Mouse (Mus musculus) frontal cortex, postnatal 25 days (tissue): ENCODE measurements at regions not wholly inside any gene's neighbourhood (a gene's known extent, or its start where the extent isn't known, plus 50 kb on each side); places are given as distances from the start of the nearest gene placed in this dataset.
"Not testable (repeated sequence)": the region's sequence is repeated elsewhere in the genome, so short reads cannot be mapped to it uniquely, and the experiment has no call there.

ENCODE experiments used
- DNase-seq, 2 experiments: peaks; one replicate each; pipeline ENCODE4 v3.0.0; 2022; ENCODE audit warnings: low spot score in 2 of 2

DNA sequence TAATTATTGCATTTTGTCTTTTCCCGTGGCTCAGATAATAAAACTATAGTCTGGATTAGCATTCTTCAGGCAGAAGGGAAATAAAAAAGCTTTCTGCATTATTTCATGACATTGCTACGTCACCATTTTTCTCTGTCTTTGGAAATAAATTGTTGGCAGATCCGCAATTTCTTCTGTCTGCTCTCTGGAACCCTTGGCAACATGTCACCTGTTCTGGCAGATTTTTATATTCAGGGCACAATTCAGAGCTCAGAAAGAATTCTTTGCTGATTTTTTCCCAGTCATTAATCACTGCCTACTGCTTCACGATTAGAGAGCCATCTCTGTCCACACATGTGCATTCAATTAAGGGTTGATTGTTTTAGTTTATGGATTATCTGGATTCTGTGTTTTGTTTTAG is 460.5 kb downstream of the Cdh8 start:
- DNase-seq = no peak

DNA sequence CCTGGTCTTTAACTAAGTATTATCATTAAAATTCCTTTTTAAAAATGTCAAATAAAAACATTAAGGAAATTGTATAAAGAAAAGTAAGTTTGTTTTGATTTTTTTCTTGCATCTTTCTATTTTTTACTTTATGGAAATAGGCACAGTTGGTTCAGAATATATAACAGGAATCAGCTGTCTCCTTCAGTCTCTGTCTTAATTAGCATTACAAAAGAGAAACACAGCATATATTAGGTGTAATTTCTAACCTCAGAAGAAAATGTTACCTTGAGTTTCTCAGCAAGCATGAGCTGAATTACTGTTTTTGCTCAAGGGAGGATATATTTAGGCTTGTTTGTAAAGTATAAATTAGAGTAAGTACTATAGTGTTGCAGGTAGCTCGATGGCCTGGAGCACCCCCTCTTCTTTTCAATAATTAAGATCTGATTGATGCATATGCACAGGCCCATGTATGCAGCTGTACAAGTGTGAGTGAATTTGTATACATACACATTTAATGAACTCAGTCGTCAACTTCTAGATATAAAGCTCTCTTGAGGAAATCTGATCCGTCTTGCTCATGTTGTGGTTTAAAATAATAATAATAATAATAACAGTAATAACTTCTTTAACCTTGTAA is 503.0 kb downstream of the Cdh8 start:
- DNase-seq = no peak

DNA sequence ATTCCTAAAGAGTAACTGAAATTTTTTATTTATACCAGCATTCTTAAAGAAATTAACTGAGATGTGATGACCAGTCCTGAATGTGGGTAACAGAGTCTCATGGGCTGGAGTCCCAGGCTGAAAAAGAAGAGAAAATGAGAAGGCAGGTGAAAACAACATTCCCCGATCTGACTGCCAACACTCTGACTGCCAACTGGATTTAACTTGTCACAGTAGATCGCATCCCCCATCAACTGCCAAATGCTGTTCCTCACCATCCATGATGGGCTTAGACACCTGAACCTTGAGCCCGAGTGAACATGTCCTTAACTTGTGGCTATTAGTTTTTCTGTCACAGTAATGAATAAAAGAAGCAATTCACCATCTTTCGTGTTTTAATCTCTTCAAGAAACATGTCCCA is 522.9 kb downstream of the Cdh8 start:
- no peak for DNase-seq

DNA sequence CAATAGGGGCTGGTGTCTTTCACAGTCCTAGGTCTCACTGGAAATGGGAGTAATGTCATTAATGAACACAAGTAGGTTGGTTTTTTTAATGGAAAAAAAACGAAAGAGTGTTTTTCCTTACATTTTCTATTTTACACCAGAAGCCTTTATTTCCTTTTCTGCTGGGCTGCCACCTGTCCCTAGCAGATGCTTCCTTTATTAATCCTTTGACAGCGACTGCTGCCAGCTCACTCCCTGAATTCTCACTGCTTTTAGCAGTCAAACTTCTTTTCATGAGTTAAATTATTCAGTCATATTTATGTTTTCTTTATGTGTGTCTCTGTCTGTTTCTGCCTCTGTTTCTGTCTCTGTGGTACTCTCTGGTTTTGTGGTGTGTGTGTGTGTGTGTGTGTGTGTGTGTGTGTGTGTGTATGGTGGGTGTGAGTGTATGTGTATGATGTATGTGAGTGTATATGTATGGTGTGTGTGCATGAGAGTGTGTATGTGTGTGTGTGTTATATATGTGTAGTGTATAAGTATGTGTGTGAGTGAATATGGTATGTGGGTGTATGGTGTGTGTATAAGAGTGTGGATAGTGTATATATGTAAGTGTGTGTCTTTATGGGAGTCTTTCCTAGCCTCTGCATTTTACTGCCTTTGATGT is 554.5 kb downstream of the Cdh8 start:
- DNase-seq = no peak

DNA sequence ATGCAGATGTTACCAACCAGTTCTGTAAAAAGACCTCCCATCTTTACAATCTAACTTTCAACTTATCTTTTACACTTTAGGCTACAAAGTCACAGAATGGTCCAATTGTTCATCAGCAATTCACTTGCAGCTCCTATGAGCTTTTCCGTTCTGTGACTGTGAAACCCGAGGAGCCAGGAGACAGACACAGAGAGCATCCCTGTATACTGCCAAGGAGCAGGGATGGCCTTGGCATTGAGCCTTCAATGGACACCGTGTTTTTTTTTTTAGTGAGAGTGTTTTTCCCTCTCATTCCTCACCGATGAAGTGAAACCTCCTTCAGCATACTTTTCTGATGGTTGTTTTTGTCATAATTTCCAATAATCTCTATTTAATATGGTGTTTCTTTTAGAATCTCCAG is 555.1 kb downstream of the Cdh8 start:
- no peak for DNase-seq

DNA sequence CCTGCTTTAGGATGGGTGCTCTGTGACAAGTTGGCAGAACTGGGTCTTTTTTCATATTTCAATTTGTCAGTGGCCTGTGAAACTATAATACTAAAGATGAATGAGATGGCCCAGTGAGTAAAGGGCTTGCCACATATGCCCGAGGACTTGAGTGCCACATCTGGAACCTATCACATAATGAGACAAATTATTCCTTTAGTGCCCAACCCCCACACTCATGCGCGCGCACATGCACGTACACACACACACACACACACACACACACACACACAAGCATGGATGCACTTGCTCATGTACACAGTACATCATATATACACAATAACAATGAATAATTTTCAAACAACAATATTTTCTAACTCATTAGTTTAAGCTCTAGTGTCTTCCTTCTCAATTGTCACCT is 555.9 kb downstream of the Cdh8 start:
- no peak for DNase-seq

DNA sequence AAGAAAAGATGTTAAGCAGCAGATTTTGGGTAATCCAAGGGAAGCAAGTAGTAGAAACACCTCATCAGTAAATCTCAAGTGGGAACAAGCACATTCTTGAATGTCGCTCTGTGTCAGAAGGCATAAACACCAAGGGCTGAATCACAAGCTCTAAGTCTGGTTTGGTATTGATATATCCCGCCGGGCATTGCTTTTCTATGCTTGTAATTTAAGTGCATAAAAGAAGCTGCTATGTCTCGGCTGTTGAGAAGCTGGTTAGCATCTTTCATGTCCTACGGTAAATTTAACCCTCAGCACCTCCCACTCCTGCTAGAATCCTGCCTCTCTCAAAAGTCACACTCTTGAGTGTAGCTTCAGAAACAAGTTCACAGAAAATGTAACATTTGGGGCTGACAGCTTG is 586.8 kb downstream of the Cdh8 start:
- DNase-seq = no peak

DNA sequence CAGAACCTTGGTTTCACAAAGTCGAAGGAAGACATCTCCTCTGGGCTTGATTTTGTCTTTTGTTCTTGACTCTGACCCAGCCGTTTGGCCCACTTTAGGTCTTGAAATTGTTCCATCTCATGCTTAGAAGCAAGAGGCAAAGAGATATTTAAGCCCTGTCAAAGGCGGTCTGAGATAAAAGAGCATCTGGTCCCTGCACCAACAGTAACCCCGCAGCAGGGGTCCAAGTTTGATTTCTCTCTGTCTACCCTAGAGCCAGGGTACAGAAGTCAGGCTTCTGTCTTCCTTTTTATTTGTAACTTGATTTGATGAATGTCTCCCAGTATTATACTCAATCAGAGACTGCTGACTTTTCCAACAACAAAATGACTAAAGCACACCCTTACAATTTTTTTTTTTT is 587.3 kb downstream of the Cdh8 start:
- DNase-seq = no peak

DNA sequence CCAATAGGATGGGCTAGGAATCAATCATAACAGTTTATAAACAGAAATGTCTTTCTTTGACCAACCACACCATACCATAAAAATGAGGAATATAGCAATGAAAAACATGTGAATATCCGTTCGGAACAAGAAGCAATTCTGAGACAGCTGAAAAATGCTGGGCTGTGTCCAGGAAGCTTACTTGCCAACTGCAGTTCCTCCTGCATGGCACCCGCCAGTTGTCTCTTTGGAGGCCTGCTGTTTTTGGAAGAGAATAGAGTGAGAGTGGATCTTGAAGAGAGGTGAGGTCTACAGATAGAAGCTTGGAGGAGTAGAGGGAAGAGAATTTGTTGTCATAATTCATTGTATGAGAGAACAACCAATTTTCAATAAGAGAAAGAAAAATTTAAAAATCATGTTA is 604.3 kb downstream of the Cdh8 start:
- no peak for DNase-seq

DNA sequence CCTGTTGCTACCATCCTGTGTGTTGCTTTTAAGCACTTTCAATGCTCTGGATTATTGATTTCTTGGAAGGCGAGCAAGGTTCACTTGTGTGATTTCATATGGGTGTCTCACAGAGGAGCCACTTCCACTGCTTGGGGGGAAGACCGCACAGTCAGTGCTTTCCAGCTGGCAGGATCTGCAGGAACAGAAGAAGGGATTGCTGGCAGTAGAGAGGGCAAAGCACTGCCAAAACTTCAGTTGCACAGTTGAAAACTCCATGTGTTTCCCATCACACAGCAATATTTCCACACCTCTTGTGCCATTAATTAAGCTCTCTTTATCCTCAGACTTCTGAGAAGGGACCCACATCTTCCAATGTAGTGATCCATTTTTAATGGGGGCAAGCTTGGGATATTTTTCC is 618.8 kb downstream of the Cdh8 start:
- DNase-seq = no peak

DNA sequence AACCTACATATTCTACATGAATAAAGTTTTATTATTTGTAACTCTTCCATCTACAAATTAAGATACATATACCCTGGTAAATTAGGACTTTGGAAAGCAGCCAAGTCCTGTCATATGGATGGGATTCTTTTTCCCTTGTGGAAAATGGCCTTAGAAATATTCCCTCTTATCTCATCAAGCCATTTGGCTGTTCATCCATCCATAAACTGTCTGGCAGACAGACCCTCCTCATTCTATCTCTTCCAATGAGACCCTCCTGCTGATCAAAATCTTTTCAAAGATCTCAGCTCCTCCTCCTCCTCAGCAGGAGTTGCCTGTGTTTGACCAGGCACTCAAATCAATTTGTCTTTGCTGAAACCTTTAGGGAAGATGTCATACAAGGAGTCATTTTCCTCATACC is 649.2 kb downstream of the Cdh8 start:
- no peak for DNase-seq

DNA sequence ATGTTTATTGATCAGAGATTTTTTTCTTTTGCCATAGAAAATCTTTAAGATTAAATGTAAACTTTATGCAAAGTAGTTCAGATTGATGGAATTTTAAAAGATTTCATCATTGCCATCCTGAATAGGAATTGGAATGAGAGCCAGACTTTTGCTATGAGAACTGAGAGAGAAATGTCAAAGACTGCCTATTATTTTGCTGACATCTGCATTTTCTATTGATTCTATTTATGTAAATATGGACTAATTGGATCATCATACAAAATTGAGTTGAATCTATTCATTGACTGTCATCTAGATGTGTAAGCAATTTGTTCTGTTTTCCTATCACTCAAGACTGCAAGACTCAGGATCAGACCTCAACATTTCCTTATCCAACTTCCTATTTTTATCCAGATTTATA is 659.7 kb downstream of the Cdh8 start:
- no peak for DNase-seq

DNA sequence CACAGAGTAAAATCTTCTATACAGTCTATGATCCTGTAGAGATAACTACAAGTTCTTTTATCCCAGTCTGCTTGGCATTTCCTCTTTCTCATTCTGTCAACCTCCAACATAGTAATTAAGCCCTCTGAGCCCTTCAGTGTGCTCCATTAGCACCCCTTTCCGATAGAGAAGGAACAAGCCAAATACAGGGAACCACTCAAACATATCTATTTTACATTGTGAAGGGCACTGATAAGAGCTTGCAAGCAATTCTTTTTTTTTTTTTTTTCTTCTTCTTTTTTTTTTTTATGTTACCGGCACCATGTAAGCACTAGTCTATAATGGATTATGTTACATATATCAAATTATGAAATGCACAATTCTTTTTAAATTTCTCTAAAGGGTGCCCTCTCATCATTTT is 660.5 kb downstream of the Cdh8 start:
- no peak for DNase-seq

DNA sequence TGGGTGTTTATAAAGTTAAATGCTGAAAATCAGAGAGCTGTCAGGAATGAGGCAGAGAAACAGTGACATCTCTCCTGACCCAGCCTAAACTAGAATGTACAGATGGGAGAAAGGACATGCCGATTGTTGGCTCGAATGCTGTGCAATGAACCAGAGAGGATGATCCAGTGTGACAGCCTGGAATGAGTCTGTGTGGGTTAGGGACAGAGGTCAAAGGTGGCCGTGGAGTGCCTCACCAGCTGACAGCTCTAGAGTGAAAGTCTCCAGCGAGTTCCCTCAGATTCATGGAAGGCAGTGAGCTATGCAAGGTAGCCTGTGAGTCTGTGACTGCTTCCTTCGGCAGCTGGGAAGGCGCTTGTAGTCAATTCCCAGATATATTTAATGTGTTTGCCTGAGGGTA is 663.9 kb downstream of the Cdh8 start:
- no peak for DNase-seq

DNA sequence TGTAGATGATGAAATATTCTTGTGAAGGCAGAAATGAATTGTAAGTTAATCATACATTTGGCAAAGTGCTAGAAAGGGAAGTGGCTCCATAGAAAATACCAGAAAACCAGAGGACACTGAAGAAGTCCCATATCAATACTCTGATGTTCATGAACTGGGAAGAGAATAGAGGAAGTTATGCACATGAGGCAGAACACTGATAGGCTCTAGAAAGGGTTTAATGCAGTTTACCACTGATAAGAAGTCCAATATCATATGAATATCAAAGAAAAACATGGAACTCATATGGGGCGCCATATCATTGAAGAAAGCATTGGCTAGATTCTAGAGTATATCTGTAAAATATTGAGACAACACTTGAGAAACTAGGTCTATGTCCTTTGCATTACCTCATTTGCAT is 708.5 kb downstream of the Cdh8 start:
- DNase-seq = no peak

DNA sequence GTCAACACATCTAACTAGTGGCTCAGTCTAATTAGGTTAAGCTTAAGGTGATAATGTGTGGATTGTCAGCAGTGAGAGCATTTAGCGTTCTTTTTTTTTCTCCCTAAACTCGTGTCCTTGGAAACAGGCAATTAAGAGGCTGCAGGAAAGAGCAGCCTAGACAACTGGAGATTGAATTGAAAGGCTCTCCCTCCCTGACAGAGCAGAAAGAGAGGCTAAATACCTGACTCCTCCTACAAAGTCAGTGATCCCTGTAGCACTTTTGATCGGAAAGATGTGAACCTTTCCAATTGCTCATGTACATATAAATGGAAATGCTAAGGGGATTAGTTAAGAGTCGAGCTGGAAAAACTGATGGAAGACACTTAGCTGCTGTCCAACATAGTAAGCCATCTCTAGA is 710.1 kb downstream of the Cdh8 start:
- DNase-seq = no peak

DNA sequence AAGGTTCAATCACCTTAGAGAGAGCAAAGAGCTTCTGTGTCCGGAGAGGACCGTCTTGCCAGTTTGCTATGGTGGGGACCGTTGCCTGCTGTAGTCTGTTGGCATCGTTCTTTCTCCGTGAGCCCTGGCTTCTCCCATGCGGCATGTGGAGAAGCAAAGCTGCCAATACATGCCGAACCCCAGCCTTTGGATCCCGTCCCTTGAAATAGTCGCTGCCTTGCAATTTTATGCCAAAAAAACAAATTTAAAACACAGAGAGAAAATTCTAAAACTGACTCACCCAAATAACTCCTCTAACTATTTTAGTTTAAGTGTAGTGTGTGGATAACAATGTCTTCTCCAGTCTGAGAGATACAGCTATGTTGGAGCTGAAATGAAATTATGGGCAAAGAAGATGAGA is 731.1 kb downstream of the Cdh8 start:
- DNase-seq = no peak

DNA sequence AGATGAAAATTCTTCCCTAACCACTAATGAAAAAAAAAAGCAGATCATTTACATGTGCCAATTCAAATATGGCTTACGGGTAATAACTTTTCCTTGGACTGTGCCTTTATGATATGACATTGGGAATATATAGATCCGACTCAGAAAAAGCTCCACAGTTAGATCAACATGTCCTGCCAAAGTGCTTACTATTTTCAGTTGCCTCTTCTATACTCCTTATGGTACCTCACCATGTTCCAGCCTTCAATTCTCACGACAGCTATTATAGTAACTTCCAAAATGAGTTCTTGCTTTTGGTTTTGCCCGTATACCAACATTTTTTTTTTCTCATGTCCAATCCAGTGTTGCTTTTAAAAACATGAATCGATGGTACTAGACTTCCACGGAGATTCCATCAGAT is 731.7 kb downstream of the Cdh8 start:
- DNase-seq = no peak

DNA sequence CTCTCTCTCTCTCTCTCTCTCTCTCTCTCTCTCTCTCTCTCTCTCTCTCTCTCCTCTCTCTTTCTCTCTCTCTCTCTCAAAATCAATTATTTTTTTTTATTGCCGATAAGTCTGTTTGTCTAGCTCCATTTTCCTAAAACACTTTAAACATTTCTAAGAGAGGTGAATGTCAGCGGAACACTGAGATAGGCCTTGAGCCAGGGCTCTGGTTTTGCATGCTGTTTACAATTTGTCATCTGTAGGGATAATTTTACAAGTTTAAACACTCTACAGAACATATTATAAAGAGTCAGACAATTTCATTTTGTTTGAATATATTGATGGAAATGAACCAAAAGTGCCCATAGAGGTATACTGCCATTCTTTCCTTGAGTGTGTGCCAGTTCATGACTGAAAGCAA is 736.2 kb downstream of the Cdh8 start:
- no peak for DNase-seq

DNA sequence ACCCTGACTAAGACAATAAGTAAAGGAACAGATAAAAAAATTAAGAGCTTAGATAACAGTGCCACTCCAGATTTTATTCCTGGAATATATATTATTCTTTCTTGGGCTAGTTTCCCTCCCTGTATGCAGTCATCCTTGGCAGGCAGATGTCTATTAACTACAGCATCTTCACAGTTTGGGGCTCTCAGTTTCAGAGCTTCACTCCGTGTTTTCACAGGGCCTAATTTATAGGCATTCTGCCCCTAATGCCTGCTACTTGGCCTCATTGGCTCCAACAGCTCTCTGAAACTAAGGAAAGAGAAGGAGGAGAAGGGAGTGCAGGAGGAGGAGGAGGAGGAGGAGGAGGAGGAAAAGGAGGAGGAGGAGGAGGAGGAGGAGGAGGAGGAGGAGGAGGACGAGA is 757.0 kb downstream of the Cdh8 start:
- DNase-seq = no peak

DNA sequence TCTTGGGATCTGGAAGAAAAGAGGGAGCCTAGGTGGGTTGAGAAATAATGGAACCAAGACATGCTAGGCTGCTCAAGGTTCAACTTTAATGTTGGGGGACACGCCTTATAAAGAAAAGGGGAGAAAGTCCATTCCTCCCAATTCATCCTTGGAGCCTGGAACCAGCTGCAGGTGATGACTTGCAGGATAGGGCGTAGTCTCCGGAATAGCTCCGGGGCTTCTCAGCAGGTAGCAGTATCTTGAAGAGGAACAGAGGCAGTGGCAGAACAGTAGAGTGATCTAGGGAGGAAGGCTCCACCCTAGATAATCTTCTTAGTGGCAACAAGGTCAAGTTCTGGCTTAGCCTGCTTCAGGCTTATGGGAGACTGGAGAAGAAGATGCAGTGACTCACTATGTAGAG is 764.0 kb downstream of the Cdh8 start:
- not testable (repeated sequence) for DNase-seq

DNA sequence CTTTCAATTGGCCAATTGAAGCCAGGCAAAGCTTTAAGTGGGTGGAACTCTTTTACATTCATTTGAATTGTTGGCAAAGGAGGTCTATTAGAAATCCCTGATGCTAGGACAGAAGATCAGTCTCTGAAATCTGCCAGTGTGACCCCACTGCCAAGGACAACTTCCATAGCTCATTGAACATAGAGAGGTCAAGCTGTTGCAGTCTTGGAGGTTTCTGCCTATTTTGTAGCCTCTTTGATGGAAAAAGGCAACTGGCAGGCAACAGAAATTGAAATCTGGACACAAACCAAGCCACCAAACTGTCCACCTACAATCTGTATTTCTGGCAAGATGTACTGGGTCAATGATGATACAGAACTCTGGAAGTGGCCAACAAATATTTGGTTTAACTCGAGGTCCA is 765.3 kb downstream of the Cdh8 start:
- DNase-seq = no peak

DNA sequence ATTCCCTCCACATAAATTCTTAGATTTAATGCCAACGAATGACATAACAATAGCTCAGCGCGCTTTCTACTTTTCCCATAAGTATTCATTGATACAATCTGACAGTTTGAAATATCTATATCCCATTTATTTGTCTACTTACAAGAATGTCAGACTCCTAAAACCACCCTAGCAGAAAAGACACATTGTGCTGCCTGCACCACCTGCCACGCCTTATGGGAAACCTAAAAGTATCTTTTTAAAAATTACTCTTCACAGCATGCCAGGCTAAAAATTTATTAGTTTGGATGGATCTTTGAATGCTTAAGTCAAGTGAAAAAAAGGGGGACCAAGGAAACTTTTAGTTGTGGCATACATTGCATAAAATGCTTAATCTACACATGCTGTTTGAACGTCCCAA is 788.1 kb downstream of the Cdh8 start:
- DNase-seq = no peak

DNA sequence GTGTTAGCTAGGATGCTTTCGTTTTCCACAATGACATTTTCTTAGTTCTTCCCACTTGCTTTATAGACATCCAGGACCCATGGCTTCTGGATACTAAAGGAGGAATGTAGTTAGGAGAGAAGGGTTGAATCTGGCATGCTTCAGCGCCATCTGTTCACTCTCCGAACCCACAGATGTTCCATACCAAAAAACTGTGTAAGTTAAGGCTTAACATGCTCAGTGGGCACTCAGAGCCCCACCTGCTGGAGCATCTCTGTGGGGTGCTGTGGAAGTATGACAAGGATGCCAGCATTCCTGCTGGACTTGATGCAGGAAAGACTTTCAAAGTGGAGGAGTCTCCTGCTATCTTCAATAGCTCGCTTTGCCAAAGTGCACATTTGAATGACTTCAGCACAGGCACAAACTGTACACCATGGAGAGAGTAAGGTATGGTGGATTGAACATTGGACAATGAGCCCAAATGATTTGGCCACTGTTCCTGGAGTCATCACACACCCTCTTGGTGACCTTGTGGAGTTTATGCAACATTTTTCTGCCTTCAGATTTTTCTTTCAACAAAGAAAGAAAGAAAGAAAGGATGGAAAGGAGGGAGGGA is 802.3 kb downstream of the Cdh8 start:
- peak; percentile 6 to 12 for DNase-seq
